ENCODE assay signal across 19 mouse cellular contexts in the genomic region with DNA sequence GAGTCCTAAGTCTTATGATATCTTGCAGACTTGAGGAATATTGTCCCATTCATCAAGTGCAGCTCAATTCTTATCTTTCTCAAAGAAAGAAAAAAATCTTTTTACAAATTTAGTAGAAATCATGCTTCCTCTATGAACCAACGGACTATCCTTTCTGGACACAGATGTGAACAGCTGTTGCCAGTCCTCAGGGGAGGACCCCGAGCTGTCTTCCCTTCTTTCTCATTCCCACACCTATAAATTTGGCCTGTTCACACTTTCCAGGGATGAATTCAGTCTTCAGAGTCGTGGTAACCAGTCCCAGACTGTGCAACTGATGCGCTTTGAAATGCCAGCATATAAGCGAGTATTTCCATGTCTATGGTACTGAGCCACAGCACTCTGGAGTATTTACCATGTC.
DNase-seq lines count a peak whose midpoint lies in the region; ATAC-seq and TF ChIP-seq lines count a peak whose summit lies in the region.
"Had no signal": no experiment of that assay in that cellular context is flagged by ENCODE, and none has a peak within 500 bp of the region (broad histone marks: within the 10 kb centered on the region; RNA-seq: fewer than 3 reads in every experiment).

No protein-coding gene starts in this region.

- no peak overlapping the region for H3K9ac ChIP-seq in kidney, embryonic 15.5 days
- H3K9ac ChIP-seq: forebrain, embryonic 13.5 days; forebrain, postnatal 0 days; heart, embryonic 15.5 days; hindbrain, embryonic 13.5 days had no signal

- no peak for TF ChIP-seq CTCF in kidney, adult 2 months (conservative IDR thresholded peaks at IDR 0.05; ENCODE audit: insufficient read depth, insufficient read length, low read depth, low read length)

- H3K4me2 ChIP-seq in kidney, embryonic 15.5 days: no peak overlapping the region
- H3K4me2 ChIP-seq: forebrain, embryonic 13.5 days; heart, embryonic 15.5 days; hindbrain, embryonic 13.5 days had no signal

- DNase-seq in heart, postnatal 10 days: peak; percentile 41 to 56
- no peak for DNase-seq in heart, postnatal 25 days (ENCODE audit: low spot score)
- no peak for DNase-seq in kidney, adult 2 months
- peak; percentile 32 for DNase-seq in kidney, postnatal 14 days
- DNase-seq in kidney, adult 18-20 months: no peak
- DNase-seq in kidney, postnatal 4 days: peak; percentile 60 to 67
- DNase-seq in cerebellum, adult 9-11 months: no peak
- DNase-seq: adrenal gland, adult 2 months; adrenal gland, postnatal 25 days; cerebellum, adult 18-20 months; cerebellum, postnatal 10 days; forebrain, postnatal 0 days; gastrocnemius, postnatal 36 days had no signal

- ATAC-seq in kidney, embryonic 15.5 days (replicated peaks; ENCODE audit: low FRiP score): peak; percentile 40; the same call in 1 of the 2 replicates
- ATAC-seq: forebrain, embryonic 13.5 days; forebrain, postnatal 0 days; hindbrain, postnatal 0 days had no signal

- no peaks in the 10 kb centered on the region for H3K27me3 ChIP-seq in kidney, embryonic 15.5 days
- H3K27me3 ChIP-seq in kidney, adult 2 months (replicated peaks; ENCODE audit: control insufficient read depth, insufficient read depth, low read length): no peaks in the 10 kb centered on the region
- H3K27me3 ChIP-seq: forebrain, embryonic 13.5 days; heart, embryonic 15.5 days; hindbrain, embryonic 13.5 days had no signal

- no peaks in the 10 kb centered on the region for H3K9me3 ChIP-seq in kidney, embryonic 15.5 days (replicated peaks)
- H3K9me3 ChIP-seq: embryonic facial prominence, embryonic 10.5 days; forebrain, embryonic 13.5 days; heart, embryonic 15.5 days; hindbrain, embryonic 13.5 days had no signal

- H3K4me3 ChIP-seq in kidney, embryonic 15.5 days (replicated peaks): no peak overlapping the region
- H3K4me3 ChIP-seq in kidney, adult 2 months (ENCODE audit: insufficient read depth, low read depth, low read length): no peak overlapping the region
- H3K4me3 ChIP-seq: embryonic facial prominence, embryonic 10.5 days; forebrain, embryonic 13.5 days; heart, embryonic 15.5 days; hindbrain, embryonic 13.5 days had no signal

- intact Hi-C loops in heart, postnatal 10 days (cut with DNase I): no loop called here
- intact Hi-C loops in heart, postnatal 25 days (cut with DNase I): no loop called here

- H3K27ac ChIP-seq in kidney, embryonic 15.5 days: 0 out of 2 replicates have a peak overlapping the region, but pooled peaks have one; percentile 23
- H3K27ac ChIP-seq in kidney, adult 2 months (ENCODE audit: insufficient read depth, low read depth, low read length): no peak overlapping the region
- H3K27ac ChIP-seq: embryonic facial prominence, embryonic 10.5 days; forebrain, embryonic 13.5 days; heart, embryonic 15.5 days; hindbrain, embryonic 13.5 days; hindbrain, postnatal 0 days had no signal

- WGBS in kidney, embryonic 15.5 days: 62% methylated on average over 5 of the region's 5 CpGs
- WGBS in kidney, adult 2 months: 65% methylated on average over 5 of the region's 5 CpGs

- no peaks in the 10 kb centered on the region for H3K4me1 ChIP-seq in kidney, embryonic 15.5 days
- H3K4me1 ChIP-seq in kidney, adult 2 months (ENCODE audit: control insufficient read depth, insufficient read depth, low read length): no peaks in the 10 kb centered on the region
- H3K4me1 ChIP-seq: embryonic facial prominence, embryonic 10.5 days; forebrain, embryonic 13.5 days; heart, embryonic 15.5 days; hindbrain, embryonic 13.5 days had no signal

- no peak for TF ChIP-seq POLR2A in kidney, adult 2 months (IDR thresholded peaks at IDR 0.05; ENCODE audit: low read depth, low read length)

- no peaks in the 10 kb centered on the region for H3K36me3 ChIP-seq in kidney, embryonic 15.5 days
- H3K36me3 ChIP-seq in kidney, adult 2 months (ENCODE audit: control insufficient read depth, insufficient read depth, low read length): no peaks in the 10 kb centered on the region
- H3K36me3 ChIP-seq: embryonic facial prominence, embryonic 10.5 days; heart, embryonic 15.5 days; hindbrain, embryonic 13.5 days had no signal

Comparison
In these comparisons a context has a peak if more than half of its experiments do, and no peak if none do; other contexts are left out.
1. DNase-seq: peak in heart, postnatal 10 days (2 of 2), kidney, postnatal 14 days (single experiment) and kidney, postnatal 4 days (2 of 2); none in heart, postnatal 25 days (single experiment), kidney, adult 2 months (single experiment), kidney, adult 18-20 months (single experiment) and cerebellum, adult 9-11 months (single experiment).